Mouse (Mus musculus): ENCODE measurements around the gene Sgce. TPM values are rescaled to one million over a fixed set of nuclear protein-coding genes. Genes with fewer than 3 reads are reported as not detected.

The Sgce gene
- polyA plus RNA-seq, 1 experiment = 30.3 TPM

GRCm38 (mm10) chr6:4647351-4647750 is 99.7 kb downstream of the Sgce start:
- DNase-seq (ENCODE audit: low read depth) = no peak

DNA sequence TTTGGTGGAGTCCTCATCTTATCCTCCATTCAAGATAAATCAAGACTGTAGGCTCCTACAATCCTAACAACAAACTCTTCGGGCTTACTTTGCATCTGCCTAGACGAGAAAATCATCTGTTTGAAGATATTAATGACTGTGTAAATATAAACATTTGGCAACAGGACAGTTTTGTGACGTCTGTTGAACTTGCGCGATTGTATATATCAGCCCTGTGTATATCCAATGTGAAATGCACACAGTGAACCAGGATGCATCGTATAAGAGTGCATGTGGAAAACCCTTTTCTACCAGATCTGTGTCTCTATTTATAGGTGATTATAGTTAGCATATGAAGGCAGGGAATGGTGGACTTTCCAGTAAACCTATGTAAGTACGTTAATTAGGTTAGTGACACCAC is 104.9 kb downstream of the Sgce start:
- no peak for DNase-seq (ENCODE audit: low read depth)

DNA sequence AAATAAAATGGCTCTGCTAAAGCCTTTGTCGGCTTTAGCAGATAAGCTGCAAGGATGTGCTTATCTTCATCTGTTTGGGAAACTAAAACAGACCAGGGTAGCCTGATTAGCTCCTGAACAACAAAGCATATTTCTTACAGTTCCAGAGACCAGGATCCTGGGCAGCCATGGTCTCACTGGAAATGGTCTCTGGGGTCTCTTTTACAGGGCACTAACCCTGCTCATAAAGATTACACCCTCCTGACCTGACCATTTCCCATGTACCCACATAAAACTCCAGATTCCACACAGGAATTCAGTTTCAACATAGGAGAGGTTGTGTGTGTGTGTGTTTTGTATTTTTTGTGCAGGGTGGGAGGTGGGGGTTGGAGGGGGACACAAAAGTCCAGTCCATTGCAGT is 112.2 kb downstream of the Sgce start:
- no peak for DNase-seq (ENCODE audit: low read depth)

DNA sequence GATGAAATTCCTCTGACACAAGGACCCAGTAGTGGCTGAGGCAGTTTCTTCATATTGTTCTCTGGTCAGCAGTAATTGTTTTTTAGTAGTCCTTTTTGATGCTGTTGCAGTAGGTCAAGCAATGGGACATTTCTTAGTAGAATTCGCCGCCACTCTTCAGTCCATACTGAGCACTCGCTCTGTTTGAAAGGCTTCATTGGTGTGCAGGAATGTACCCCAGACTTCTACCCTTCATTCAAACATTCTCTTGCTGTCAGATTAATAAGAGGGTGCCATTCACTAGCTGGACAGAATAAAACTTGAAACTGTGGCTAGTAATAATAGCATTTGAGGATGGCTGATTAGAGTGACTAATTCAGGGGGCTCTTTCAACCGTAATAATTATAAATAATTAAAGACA is 113.8 kb downstream of the Sgce start:
- no peak for DNase-seq (ENCODE audit: low read depth)

DNA sequence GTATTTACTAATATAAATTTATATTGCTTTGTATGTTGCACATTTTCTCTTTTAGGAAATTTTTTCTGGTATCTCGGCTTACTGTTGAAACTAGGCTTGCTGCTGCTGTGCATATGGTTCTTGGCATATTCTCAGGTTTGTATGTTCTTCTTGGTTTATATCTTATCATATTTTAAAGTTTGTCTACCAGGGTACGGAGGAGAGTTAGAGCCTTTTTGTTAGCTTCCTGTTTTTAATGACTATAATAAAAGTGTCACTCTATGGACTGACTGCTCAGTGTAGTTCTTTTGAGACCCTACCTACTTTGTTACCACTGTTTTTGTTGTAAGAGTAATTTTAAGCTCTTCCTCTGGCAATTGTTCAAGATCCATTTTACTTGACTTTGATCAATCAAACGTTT is 115.5 kb downstream of the Sgce start:
- DNase-seq (ENCODE audit: low read depth) = no peak

Other genes with a start within 250 kb of the Sgce start
- gene Col1a2, start 242.4 kb downstream of the Sgce start, polyA plus RNA-seq (2012; rRNA removed) = 211 and 280 TPM in 2 replicates
- 15.0 and 18.9 TPM in 2 replicates for gene Casd1, start 146.4 kb downstream of the Sgce start, polyA plus RNA-seq (2012; rRNA removed)
- 1.1 and 4.6 TPM in 2 replicates for gene Peg10, start 99 bp upstream of the Sgce start, polyA plus RNA-seq (2012; rRNA removed)
- 4.3 and 5.5 TPM in 2 replicates for gene Ppp1r9a, start 155.7 kb upstream of the Sgce start, polyA plus RNA-seq (2012; rRNA removed)

All from gonadal fat pad, adult 2 months (tissue).